Mouse (Mus musculus): Measurements from ENCODE around the gene Nmt1.

- TF ChIP-seq MAX (IDR thresholded peaks at IDR 0.05; ENCODE audit: low read depth) (no peak), USF1 (IDR thresholded peaks at IDR 0.05; ENCODE audit: low read depth) (no peak)
Observed at GRCm38 (mm10) chr11:103067457-103068001, 39.5 kb downstream of the Nmt1 start.

All from myocyte (in vitro differentiated cells).